In genomic region chr1:64695156-64695555, GRCm38 (mm10) we compare ENCODE assay signal across 26 mouse cellular contexts.
"Had no signal": no experiment of that assay in that cellular context is flagged by ENCODE, and none has a peak within 500 bp of the region (broad histone marks: within the 10 kb centered on the region; RNA-seq: fewer than 3 reads in every experiment).

No protein-coding gene starts in this region.

- H3K9ac ChIP-seq: heart, embryonic 12.5 days; hindbrain, embryonic 14.5 days; intestine, embryonic 15.5 days; limb, embryonic 13.5 days; limb, embryonic 15.5 days; liver, embryonic 12.5 days; liver, embryonic 14.5 days had no signal

- ATAC-seq: hindbrain, embryonic 16.5 days; inflammation-experienced regulatory T-cells, adult 6 months; intestine, embryonic 15.5 days; intestine, postnatal 0 days; liver, embryonic 12.5 days had no signal

- H3K27ac ChIP-seq: heart, adult 2 months; heart, embryonic 10.5 days; hindbrain, embryonic 10.5 days; hindbrain, embryonic 14.5 days; intestine, embryonic 15.5 days; layer of hippocampus, adult 2 months; left cerebral cortex, adult 2 months; limb, embryonic 13.5 days; limb, embryonic 15.5 days; liver, embryonic 12.5 days; liver, embryonic 14.5 days had no signal

- H3K27me3 ChIP-seq: heart, embryonic 12.5 days; intestine, embryonic 15.5 days; limb, embryonic 13.5 days; limb, embryonic 15.5 days; liver, embryonic 12.5 days had no signal

- H3K9me3 ChIP-seq: heart, embryonic 10.5 days; heart, embryonic 12.5 days; hindbrain, embryonic 10.5 days; intestine, embryonic 15.5 days; limb, embryonic 13.5 days; limb, embryonic 15.5 days; liver, embryonic 12.5 days had no signal

- H3K4me3 ChIP-seq: heart, adult 2 months; heart, embryonic 10.5 days; heart, embryonic 12.5 days; hindbrain, embryonic 10.5 days; intestine, embryonic 15.5 days; layer of hippocampus, adult 2 months; left cerebral cortex, adult 2 months; limb, embryonic 13.5 days; limb, embryonic 15.5 days; liver, embryonic 12.5 days had no signal

- DNase-seq: gastrocnemius, postnatal 14 days; gastrocnemius, postnatal 36 days; heart, adult 11 months; heart, adult 2 months; heart, postnatal 10 days; heart, postnatal 4 days; kidney, adult 18-20 months; kidney, adult 8-10 months; kidney, postnatal 10 days; kidney, postnatal 25 days; kidney, postnatal 4 days; left cerebral cortex, postnatal 4 days had no signal

- H3K36me3 ChIP-seq: heart, embryonic 10.5 days; heart, embryonic 12.5 days; hindbrain, embryonic 10.5 days; intestine, embryonic 15.5 days; limb, embryonic 13.5 days; limb, embryonic 15.5 days; liver, embryonic 12.5 days had no signal

- H3K4me2 ChIP-seq: heart, embryonic 12.5 days; hindbrain, embryonic 14.5 days; intestine, embryonic 15.5 days; limb, embryonic 13.5 days; limb, embryonic 15.5 days; liver, embryonic 12.5 days had no signal
